Mouse (Mus musculus) brain, embryonic 18.5 days (tissue): Measurements from ENCODE around the gene Trak1.
A peak's percentile ranks its signal among the peaks of the same experiment; 100 is the strongest.
"Not testable (repeated sequence)": the region's sequence is repeated elsewhere in the genome, so short reads cannot be mapped to it uniquely, and the experiment has no call there.

ENCODE experiments used
- DNase-seq: peaks from one replicate; pipeline ENCODE4 v3.0.0-alpha.2; 2012; ENCODE audit warnings: low read depth, low spot score

Trak1 gene

GRCm38 (mm10) chr9:121316621-121317405, 19.5 kb downstream of the Trak1 start:
- no peak for DNase-seq

- DNase-seq, result no peak
Measured at GRCm38 (mm10) chr9:121319323-121319966, 22.1 kb downstream of the Trak1 start.

GRCm38 (mm10) chr9:121320433-121320832, 23.1 kb downstream of the Trak1 start:
- DNase-seq, result no peak

DNA sequence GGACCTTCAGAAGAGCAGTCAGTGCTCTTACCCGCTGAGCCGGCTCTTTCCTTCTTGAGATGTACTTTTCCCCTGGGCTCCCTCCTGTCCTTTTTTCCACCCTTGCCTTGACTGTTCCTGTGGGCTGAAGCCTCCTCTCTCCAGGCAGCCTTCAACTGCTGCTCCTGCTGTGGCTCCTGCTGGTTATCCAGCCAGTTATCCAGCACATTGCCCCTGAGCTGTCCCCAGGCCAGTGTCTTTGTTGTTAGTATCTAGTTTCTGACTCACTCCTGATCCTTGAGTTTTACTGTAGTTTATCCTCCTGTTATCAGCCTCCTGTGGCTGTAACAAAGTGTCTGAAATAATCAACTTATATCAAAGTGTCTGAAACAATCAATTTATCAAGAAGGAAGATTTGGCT, 23.8 kb downstream of the Trak1 start:
- DNase-seq, result no peak

- DNase-seq, result no peak
Measured at GRCm38 (mm10) chr9:121322034-121322433, 24.7 kb downstream of the Trak1 start.

DNA sequence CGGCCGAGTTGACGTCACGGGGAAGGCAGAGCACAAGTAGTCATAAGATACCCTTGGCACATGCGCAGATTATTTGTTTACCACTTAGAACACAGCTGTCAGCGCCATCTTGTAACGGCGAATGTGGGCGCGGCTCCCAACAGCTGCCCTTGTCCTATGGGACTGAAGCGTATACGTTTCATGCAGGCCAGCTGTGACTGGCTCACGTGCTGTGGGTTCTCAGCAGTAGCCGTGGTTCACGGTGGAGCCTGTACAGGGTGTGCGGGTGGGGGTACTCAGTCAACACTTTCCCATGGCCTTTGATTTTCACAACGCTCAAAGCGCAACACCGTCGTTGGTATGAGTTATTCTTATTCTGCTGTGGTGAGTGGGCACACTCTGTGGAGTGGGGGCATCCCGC, 31.0 kb downstream of the Trak1 start:
- DNase-seq, result not testable (repeated sequence)

GRCm38 (mm10) chr9:121329181-121329580, 31.9 kb downstream of the Trak1 start:
- no peak for DNase-seq

GRCm38 (mm10) chr9:121330065-121330464, 32.8 kb downstream of the Trak1 start:
- DNase-seq, result no peak

DNA sequence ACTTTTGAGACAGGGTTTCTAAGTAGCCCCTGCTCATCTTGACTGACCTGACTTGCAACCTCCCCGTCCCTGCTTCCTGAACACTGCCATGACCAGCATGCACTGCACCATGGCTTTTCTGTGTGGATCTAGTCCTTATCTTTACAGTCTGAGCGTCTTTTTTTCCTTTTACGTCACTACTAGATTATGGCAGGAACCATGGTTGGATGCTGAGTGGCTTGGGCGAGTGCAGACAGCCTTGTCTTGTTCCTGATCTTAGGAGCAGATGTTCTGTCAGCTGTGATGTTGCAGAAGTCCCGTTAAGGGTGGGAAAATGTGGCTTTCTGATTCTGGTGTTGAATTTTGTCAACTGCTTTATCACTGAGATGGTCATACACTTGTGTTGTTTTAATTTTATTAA, 34.1 kb downstream of the Trak1 start:
- DNase-seq, result no peak

DNA sequence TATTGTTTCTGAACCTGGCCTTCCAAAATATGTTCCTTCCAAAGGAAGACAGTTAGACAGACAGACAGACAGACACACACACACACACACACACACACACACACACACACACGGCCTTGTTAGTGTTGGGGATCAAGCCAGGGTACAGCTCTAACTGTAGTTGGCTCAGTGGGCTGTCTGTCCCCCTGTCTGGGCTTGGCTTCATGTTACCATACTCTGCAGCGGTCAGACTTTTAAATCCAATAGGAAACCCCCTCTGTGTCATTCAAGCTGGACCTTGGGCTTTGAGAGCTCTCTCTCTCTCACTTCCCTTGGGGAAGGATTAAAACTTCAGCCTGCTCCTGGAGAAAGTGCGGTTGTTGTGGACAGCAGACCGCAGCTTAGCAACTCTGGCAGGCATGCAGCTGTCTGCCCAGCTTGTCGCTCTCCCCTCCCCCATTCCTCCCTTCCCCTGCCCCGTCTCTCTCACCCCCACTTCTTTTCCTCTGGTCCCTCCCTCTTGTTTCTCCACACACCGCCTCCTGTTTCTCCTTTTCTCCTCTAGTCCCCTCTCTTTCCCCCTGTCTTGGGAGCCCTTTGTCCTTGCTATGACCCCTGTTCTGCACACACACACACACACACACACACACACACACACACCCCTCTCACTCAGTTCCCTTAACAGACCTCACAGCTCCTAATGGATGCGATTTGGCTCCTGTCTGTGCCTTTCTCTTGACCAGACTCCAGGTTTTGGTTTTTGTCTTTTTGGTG, 34.8 kb downstream of the Trak1 start:
- peak; percentile 52 for DNase-seq

DNA sequence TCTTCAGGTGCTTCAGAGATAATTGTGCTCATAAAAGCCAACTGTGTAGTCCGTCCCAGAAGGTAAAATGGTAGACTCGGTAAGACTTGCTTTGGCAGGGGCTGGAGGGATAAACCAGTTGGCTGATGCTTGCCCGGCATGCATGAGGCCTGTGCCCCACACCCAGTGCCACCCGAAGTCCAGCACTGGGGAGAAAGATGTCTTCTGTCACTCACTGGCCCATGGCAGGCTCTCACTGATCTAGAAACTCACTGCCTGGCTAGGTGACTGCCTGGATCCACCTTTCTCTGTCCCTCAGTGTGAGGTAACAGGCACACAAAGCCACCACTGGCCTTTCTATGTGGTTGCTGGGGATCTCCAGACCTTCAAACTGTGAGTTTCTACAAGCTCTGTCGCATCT, 36.3 kb downstream of the Trak1 start:
- no peak for DNase-seq

DNA sequence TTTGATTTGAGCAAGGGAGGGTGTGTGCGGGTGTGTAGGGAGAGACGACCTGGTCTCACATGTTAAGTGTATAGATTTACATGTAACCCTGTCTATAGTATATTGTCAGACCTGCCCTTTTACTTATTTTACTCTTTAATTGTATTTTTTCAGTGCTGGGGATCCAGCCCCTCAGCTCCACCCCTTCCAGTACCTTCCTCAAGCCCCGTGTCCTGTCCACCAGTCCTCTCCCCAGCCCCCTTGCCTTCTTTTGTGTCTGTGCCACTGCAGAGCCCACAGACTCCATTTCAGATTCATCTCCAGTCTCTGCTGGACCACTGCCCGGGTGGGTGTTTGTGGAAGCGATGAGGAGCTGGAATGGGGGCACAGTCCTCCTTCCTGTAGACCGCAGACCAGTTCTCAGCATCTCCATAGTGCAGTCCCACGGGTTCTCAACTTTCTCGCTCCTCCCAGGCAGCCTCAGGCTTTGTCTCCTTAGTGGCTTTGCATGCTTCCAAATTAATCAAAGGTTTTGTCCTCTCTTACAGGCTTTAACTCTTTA, 37.1 kb downstream of the Trak1 start:
- DNase-seq, result no peak

DNA sequence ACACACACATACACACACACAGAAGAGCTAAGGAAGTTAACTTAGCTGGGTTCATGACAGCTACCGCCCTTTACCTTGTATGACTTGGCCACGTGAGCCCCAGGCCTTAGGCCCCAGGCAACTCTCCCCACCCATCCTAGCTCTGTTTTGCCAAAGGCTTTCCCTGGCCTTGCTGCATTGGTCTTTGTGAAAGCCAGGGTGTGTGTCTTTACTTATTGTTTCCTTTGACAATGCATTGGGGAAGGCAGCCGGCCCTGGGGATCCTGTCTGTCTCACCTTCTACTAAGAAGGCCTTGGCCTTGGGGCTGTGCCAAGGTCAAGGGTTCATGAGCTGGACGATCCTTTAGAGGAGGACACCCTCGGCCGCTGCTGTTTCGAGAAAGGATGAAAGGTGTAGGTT, 38.3 kb downstream of the Trak1 start:
- DNase-seq, result no peak

DNA sequence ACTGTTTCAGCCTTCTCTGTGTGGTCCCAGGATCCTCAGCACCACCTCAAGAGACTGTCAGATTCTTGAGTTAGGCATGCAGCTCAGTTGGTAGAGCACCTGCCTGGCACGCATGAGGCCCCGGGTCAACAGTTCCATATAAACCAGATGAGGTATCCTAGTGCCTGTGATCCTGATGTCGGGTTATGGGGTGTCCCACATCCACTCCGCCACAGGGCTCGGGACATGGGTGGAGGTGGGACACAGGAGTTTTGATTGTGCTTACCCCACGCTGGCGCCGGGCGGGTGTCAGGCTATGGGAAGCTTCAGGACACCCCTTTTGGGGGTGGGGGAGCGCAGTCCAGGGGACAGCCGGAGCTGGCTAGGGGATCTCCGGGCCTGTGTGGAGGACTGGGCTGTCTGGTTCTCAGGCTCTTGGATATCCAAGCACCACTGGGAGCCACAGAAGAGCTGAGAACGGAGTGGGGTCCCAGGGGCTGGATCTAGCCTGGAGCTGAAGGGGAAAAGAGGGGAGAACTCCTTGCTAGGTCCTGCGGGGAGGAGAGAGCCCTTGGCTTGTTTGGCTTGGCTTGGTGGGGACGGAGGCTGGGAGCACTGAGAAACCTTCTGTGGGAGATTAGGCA, 39.1 kb downstream of the Trak1 start:
- no peak for DNase-seq

DNA sequence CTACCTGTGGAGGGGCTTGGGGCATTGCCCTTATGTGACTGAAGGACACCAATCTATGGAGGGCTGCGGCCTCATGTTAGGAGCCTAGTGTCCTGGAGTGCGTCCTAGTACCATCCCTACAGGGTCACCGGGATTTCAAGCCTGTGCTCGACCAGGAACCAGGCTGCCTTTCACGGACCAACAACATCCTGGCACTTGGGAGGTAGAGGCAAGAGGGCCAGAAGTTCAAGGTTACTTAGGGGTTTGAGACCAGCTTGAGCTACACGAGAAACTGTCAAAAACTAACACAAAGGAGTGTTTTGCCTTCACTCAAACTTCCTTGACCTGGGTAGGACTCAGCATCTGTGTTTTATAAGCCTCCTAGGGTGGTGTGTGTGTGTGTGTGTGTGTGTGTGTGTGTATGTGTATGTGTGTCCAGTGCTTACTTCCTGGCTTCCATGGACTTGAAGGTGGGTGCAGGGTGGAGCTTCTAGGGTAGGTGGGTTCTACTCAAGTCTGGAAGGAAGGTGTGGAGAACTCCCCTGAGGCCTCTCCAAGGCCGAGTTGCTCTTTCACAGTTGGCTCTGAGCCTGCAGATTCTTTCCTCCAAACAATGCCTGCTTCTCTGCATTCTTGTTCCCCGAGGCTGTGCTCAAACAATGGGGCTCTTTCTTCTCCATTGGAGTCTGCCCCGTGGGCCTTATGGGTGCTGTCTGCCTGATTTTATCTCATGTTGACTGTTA, 40.1 kb downstream of the Trak1 start:
- no peak for DNase-seq

GRCm38 (mm10) chr9:121337938-121338289, 40.6 kb downstream of the Trak1 start:
- DNase-seq, result no peak

DNA sequence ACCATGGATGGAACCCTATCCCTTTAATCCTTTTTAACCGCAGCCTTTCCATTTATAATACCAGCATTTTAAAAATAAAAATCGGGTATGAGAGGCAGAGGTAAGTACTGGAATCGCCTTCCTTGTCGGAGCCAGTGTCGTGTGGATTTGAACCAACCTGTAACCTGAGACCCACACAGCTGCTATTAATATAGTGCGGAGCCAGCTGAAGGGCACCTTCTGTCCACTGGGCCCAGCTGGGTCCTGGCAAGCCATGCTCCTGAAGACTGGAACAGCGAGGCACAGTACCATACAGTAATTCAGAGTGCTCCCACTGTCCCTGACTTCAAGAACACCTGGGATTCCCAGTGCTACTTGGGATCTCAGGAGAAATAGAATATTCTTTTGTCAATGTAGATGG, 44.5 kb downstream of the Trak1 start:
- no peak for DNase-seq

DNA sequence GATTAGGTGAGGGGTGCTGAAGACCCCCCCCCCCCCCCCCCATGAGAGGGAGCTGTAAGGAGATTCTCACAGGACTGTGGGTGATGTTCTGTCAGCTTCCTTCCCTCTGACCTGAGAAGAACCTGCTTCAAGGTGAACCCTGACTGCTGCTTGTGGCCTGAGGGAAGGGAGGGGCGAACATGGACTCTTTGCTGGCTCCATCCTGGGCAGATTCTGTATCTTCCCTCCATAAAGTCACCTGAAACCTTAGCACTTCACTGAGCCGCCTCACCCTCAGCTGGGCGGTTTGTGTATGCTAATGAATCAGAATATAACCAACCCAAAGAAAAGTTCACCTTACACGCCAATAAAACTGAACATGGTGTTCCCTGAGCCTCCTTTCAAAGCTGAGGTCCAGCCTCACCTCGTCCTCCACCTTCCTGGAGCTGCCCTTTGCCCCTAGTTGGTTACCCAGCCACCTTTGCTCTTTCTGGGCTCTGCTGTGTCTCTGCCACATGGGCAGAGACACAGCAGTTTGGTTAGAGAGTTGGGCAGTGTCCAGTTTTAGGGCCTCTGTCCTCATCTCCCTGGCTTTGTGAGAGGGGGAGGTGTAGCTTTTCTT, 45.3 kb downstream of the Trak1 start:
- no peak for DNase-seq

DNA sequence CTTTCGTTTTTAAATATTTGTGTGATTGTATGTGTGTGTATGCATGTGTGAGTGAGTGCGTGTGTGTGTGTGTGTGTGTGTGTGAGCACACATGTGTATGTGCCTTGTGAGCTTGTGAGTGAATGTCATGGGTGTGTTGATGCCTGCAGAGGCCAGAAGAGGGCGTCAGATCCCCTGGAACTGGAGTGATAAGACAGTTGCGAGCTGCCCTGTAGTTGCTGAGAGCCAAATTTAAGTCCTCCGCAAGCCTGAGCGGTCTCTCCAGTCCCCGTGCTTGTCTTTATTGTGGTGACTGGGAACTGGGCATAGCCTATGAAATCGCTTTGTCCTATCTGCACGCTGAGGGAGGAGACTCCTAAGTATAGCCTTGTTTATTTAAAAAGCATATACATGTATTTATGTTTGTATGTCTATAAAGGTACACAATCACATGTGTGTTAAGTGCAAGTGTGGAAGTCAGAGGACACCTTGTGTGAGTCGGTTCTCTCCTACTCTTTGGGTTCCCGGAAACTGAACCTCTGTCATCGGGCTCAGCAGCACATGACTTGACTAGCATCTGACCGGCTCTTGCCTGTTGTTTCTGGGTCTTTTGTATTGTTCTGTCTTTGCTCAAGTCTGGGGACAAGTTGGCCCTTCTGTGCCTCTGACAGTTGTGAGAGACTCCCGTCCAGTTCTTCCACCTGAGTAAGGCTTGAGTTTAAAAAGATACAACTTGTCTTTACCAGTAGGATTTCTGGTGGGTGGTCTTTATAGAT, 46.0 kb downstream of the Trak1 start:
- no peak for DNase-seq

GRCm38 (mm10) chr9:121344344-121344743, 47.0 kb downstream of the Trak1 start:
- no peak for DNase-seq
